ENCODE assay signal across 9 mouse cellular contexts in the genomic region with DNA sequence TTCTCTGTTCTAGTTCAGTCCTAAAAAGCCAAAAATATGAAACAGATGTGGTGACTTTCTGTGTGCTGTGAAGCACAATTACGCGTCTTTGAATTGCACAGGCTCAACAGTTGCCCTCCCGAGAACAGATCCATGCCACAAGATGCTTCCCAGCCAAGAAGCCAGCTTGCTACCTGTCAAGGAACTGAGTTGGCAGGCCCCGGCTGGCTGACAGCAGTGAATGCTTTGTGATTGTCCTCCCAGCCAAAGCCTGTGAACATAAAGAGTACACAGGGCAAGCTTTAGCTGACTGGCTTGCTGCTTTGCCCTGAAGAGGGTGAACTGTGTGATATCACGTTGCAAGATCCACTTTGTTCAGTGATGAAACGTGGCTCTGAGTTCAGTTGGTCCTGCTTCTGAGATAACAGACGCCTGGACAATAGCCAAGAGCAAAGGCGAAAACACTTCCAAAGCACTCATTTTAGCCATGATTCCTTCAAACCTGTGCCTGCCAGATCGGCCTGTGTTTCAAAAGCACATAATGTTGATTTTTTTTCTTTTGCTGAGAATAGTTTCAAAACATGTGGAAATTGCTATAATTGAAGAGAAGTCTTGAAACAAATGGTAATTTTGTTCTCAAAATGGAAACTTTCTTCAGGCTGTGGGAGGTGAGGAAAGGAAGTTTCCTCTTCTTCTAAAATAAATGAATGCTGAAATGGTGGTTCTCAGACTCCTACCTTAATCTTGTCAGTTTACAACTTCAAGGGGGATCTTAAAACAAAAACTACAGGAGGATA.
DNase-seq lines count a peak whose midpoint lies in the region; ATAC-seq lines count a peak whose summit lies in the region.
"Had no signal": no experiment of that assay in that cellular context is flagged by ENCODE, and none has a peak within 500 bp of the region (broad histone marks: within the 10 kb centered on the region; RNA-seq: fewer than 3 reads in every experiment).

No protein-coding gene starts in this region.

- WGBS in forebrain, embryonic 14.5 days = 41% methylated on average over 9 of the region's 9 CpGs
- WGBS in intestine, embryonic 15.5 days = 52% methylated on average over 9 of the region's 9 CpGs

- no peak overlapping the region for H3K4me3 ChIP-seq in forebrain, embryonic 14.5 days (ENCODE audit: low read depth, low read length)
- no peak overlapping the region for H3K4me3 ChIP-seq in intestine, embryonic 15.5 days (replicated peaks)
- H3K4me3 ChIP-seq: erythroblast, embryonic 14.5 days; kidney, embryonic 15.5 days had no signal

- no peaks in the 10 kb centered on the region for H3K36me3 ChIP-seq in forebrain, embryonic 14.5 days (ENCODE audit: control insufficient read depth, insufficient read depth, low read length)
- H3K36me3 ChIP-seq in intestine, embryonic 15.5 days = no peaks in the 10 kb centered on the region
- H3K36me3 ChIP-seq: kidney, embryonic 15.5 days had no signal

- peak; percentile 16 for DNase-seq in lung, postnatal 10 days
- DNase-seq in lung, postnatal 4 days = no peak
- DNase-seq in forebrain, embryonic 14.5 days (ENCODE audit: low spot score) = peak; percentile 59
- DNase-seq in left cerebral cortex, postnatal 36 days (ENCODE audit: low spot score in 2 of 2) = peak; percentile 33 to 42
- DNase-seq in right cerebral cortex, postnatal 4 days = peak; percentile 12
- DNase-seq in spleen, adult 12 weeks (ENCODE audit: low spot score) = no peak

- H3K4me1 ChIP-seq in forebrain, embryonic 14.5 days (ENCODE audit: control insufficient read depth, insufficient read depth, low read length) = peaks cover 5% of the 10 kb centered on the region; the same call in 1 of the 2 replicates
- no peaks in the 10 kb centered on the region for H3K4me1 ChIP-seq in intestine, embryonic 15.5 days (replicated peaks)
- H3K4me1 ChIP-seq: kidney, embryonic 15.5 days had no signal

- ATAC-seq in forebrain, embryonic 14.5 days = peak; percentile 80
- ATAC-seq in intestine, embryonic 15.5 days = no peak

- H3K27me3 ChIP-seq in forebrain, embryonic 14.5 days (replicated peaks; ENCODE audit: control insufficient read depth, insufficient read depth, low read length) = no peaks in the 10 kb centered on the region
- no peaks in the 10 kb centered on the region for H3K27me3 ChIP-seq in intestine, embryonic 15.5 days (replicated peaks)
- H3K27me3 ChIP-seq: kidney, embryonic 15.5 days had no signal

- H3K4me2 ChIP-seq in forebrain, embryonic 14.5 days (ENCODE audit: low read length) = no peak overlapping the region
- no peak overlapping the region for H3K4me2 ChIP-seq in intestine, embryonic 15.5 days (replicated peaks)
- H3K4me2 ChIP-seq: kidney, embryonic 15.5 days had no signal

- no peak overlapping the region for H3K9ac ChIP-seq in forebrain, embryonic 14.5 days (ENCODE audit: low read length)
- no peak overlapping the region for H3K9ac ChIP-seq in intestine, embryonic 15.5 days
- H3K9ac ChIP-seq: kidney, embryonic 15.5 days had no signal

- H3K27ac ChIP-seq in forebrain, embryonic 14.5 days (ENCODE audit: low read depth, low read length) = no peak overlapping the region
- H3K27ac ChIP-seq in intestine, embryonic 15.5 days = no peak overlapping the region
- H3K27ac ChIP-seq: kidney, embryonic 15.5 days had no signal

- intact Hi-C loops in left cerebral cortex, postnatal 36 days (cut with DNase I) = no loop called here

- H3K9me3 ChIP-seq in forebrain, embryonic 14.5 days (replicated peaks; ENCODE audit: control insufficient read depth, low read length) = no peaks in the 10 kb centered on the region
- no peaks in the 10 kb centered on the region for H3K9me3 ChIP-seq in intestine, embryonic 15.5 days
- H3K9me3 ChIP-seq: kidney, embryonic 15.5 days had no signal

Comparison
In these comparisons a context has a peak if more than half of its experiments do, and no peak if none do; other contexts are left out.
1. DNase-seq: peak in lung, postnatal 10 days (single experiment), forebrain, embryonic 14.5 days (single experiment), left cerebral cortex, postnatal 36 days (2 of 2) and right cerebral cortex, postnatal 4 days (single experiment); none in lung, postnatal 4 days (0 of 2) and spleen, adult 12 weeks (single experiment).